Mouse (Mus musculus) embryonic facial prominence, embryonic 11.5 days (tissue): ENCODE results near the gene Ddx19b. TPM values are rescaled to one million over a fixed set of nuclear protein-coding genes. Genes with fewer than 3 reads are reported as not detected.

Source experiments
- ATAC-seq: fragments of 200-750 bp; cut with Nextera tagmentation; replicated peaks from 2 replicates; pipeline ENCODE4 v1.8.0; 2017; ENCODE audit warnings: low read depth; ENCODE audit not compliant: insufficient number of reproducible peaks, low FRiP score, low TSS enrichment
- DNase-seq: peaks from one replicate; pipeline ENCODE4 v3.0.0-alpha.2; 2015; ENCODE audit warnings: low spot score
- H3K27ac ChIP-seq: fragments of 300-500 bp; sonication (generic); replicated peaks from 2 replicates; pipeline ENCODE4 v1.5.1; 2014; ENCODE audit warnings: mild to moderate bottlenecking, low read depth, low read length, control low read depth
- H3K27me3 ChIP-seq: fragments of 300-500 bp; sonication (generic); 2 replicates; pipeline ENCODE4 v1.6.1; 2014; ENCODE audit warnings: mild to moderate bottlenecking, low read length, moderate library complexity, mixed read lengths; ENCODE audit not compliant: control insufficient read depth, insufficient read depth
- H3K36me3 ChIP-seq: fragments of 300-500 bp; sonication (generic); replicated peaks from 2 replicates; pipeline ENCODE4 v1.6.1; 2014; ENCODE audit warnings: low read depth, mild to moderate bottlenecking, low read length, moderate library complexity, mixed read lengths; ENCODE audit not compliant: control insufficient read depth, insufficient read depth
- H3K4me1 ChIP-seq: fragments of 300-500 bp; sonication (generic); 2 replicates; pipeline ENCODE4 v1.6.1; 2014; ENCODE audit warnings: low read length, mixed read lengths; ENCODE audit not compliant: control insufficient read depth, insufficient read depth
- H3K4me2 ChIP-seq: fragments of 300-500 bp; sonication (generic); 2 replicates; pipeline ENCODE4 v1.6.1; 2014; ENCODE audit warnings: low read depth, mild to moderate bottlenecking, control low read depth, low read length, moderate library complexity
- H3K4me3 ChIP-seq: fragments of 300-500 bp; sonication (generic); 2 replicates; pipeline ENCODE4 v1.5.1; 2014; ENCODE audit warnings: low read depth, low read length, control low read depth
- H3K9ac ChIP-seq: fragments of 300-500 bp; sonication (generic); replicated peaks from 2 replicates; pipeline ENCODE4 v1.6.1; 2014; ENCODE audit warnings: mild to moderate bottlenecking, control low read depth, low read length
- H3K9me3 ChIP-seq: fragments of 300-500 bp; sonication (generic); replicated peaks from 2 replicates; pipeline ENCODE4 v1.6.1; 2016; ENCODE audit warnings: mild to moderate bottlenecking, low read length, inconsistent platforms, mixed read lengths; ENCODE audit not compliant: control insufficient read depth
- WGBS: fragments of 180-500 bp; shearing (Covaris S2); extraction: QIAGEN DNeasy Blood & Tissue Kit; methylation state at CpG from one replicate; pipeline ENCODE4 v1.1.7; 2014; 5-methylcytosine and 5-hydroxymethylcytosine counted together
- polyA plus RNA-seq: library from polyadenylated mRNA; unstranded; fragments of >200 nt; fragmentation: Nextera tagmentation; extraction: Ambion mirVana; gene quantifications from 2 replicates; pipeline ENCODE4 v1.2.1, GENCODE M21; 2014

The Ddx19b gene
- polyA plus RNA-seq, 1 experiment from 2014 or later: 4.5 TPM

- no peak overlapping the region for H3K4me3 ChIP-seq
- no peaks in the 10 kb centered on the region for H3K9me3 ChIP-seq
- WGBS: 96% methylated on average over 12 of the region's 12 CpGs
- DNase-seq (no peak), ATAC-seq (no peak)
- H3K4me1 ChIP-seq: no peaks in the 10 kb centered on the region
- no peaks in the 10 kb centered on the region for H3K27me3 ChIP-seq
- H3K27ac ChIP-seq: no peak overlapping the region
- H3K9ac ChIP-seq: no peak overlapping the region
- H3K4me2 ChIP-seq: no peak overlapping the region
- H3K36me3 ChIP-seq: peaks cover 22% of the 10 kb centered on the region
Measured at GRCm38 (mm10) chr8:111053827-111054518, 22.4 kb upstream of the Ddx19b start.

- Histone ChIP-seq H3K9me3 (no peaks in the 10 kb centered on the region), H3K9ac (no peak overlapping the region), H3K4me2 (no peak overlapping the region), H3K27me3 (no peaks in the 10 kb centered on the region), H3K36me3 (peaks cover 34% of the 10 kb centered on the region), H3K4me1 (no peaks in the 10 kb centered on the region), H3K4me3 (no peak overlapping the region), H3K27ac (no peak overlapping the region)
- no peak for ATAC-seq
- no peak for DNase-seq
- WGBS: 91% methylated on average over 7 of the region's 7 CpGs
Measured at GRCm38 (mm10) chr8:111049106-111049505, 17.6 kb upstream of the Ddx19b start.

GRCm38 (mm10) chr8:111048694-111049093, 17.1 kb upstream of the Ddx19b start:
- Histone ChIP-seq H3K4me3 (no peak overlapping the region), H3K9me3 (no peaks in the 10 kb centered on the region), H3K4me2 (no peak overlapping the region), H3K27ac (no peak overlapping the region), H3K36me3 (peaks cover 30% of the 10 kb centered on the region), H3K4me1 (no peaks in the 10 kb centered on the region), H3K27me3 (no peaks in the 10 kb centered on the region), H3K9ac (no peak overlapping the region)
- DNase-seq (no peak), ATAC-seq (no peak)
- WGBS: 89% methylated on average over 2 of the region's 2 CpGs

GRCm38 (mm10) chr8:111044003-111044734, 12.6 kb upstream of the Ddx19b start:
- Histone ChIP-seq H3K9me3 (no peaks in the 10 kb centered on the region), H3K27ac (no peak overlapping the region), H3K4me2 (no peak overlapping the region), H3K4me3 (no peak overlapping the region), H3K36me3 (peaks cover 40% of the 10 kb centered on the region), H3K4me1 (no peaks in the 10 kb centered on the region), H3K27me3 (no peaks in the 10 kb centered on the region), H3K9ac (no peak overlapping the region)
- DNase-seq (no peak), ATAC-seq (no peak)
- WGBS: 45% methylated on average over 2 of the region's 2 CpGs

GRCm38 (mm10) chr8:111042546-111042945, 11.0 kb upstream of the Ddx19b start:
- H3K36me3 ChIP-seq: peaks cover 30% of the 10 kb centered on the region
- H3K9ac ChIP-seq: no peak overlapping the region
- H3K4me1 ChIP-seq: no peaks in the 10 kb centered on the region
- H3K27ac ChIP-seq: no peak overlapping the region
- H3K4me2 ChIP-seq: no peak overlapping the region
- WGBS: 96% methylated on average over 19 of the region's 19 CpGs
- no peak for DNase-seq
- no peaks in the 10 kb centered on the region for H3K9me3 ChIP-seq
- H3K4me3 ChIP-seq: no peak overlapping the region
- ATAC-seq: no peak
- H3K27me3 ChIP-seq: no peaks in the 10 kb centered on the region

GRCm38 (mm10) chr8:111036591-111036990, 5.0 kb upstream of the Ddx19b start:
- H3K27me3 ChIP-seq: no peaks in the 10 kb centered on the region
- no peaks in the 10 kb centered on the region for H3K9me3 ChIP-seq
- no peak overlapping the region for H3K27ac ChIP-seq
- ATAC-seq (no peak), DNase-seq (no peak)
- H3K9ac ChIP-seq: no peak overlapping the region
- H3K4me3 ChIP-seq: no peak overlapping the region
- no peak overlapping the region for H3K4me2 ChIP-seq
- WGBS: 94% methylated on average over 15 of the region's 15 CpGs
- H3K36me3 ChIP-seq: peaks cover 8% of the 10 kb centered on the region
- no peaks in the 10 kb centered on the region; the same call in 1 of the 2 replicates for H3K4me1 ChIP-seq

- no peaks in the 10 kb centered on the region; the same call in 1 of the 2 replicates for H3K4me1 ChIP-seq
- 22% methylated on average over 12 of the region's 12 CpGs for WGBS
- no peaks in the 10 kb centered on the region for H3K9me3 ChIP-seq
- peak; percentile 20; the same call in 1 of the 2 replicates for ATAC-seq
- peak overlapping the region; percentile 74 for H3K9ac ChIP-seq
- H3K4me3 ChIP-seq: peak overlapping the region; percentile 77
- peak overlapping the region; percentile 62 for H3K4me2 ChIP-seq
- H3K27me3 ChIP-seq: no peaks in the 10 kb centered on the region
- peak; percentile 50 for DNase-seq
- H3K36me3 ChIP-seq: peaks cover 2% of the 10 kb centered on the region
- H3K27ac ChIP-seq: peak overlapping the region; percentile 31; the same call in 1 of the 2 replicates
Measured at GRCm38 (mm10) chr8:111034276-111034675, 2.7 kb upstream of the Ddx19b start.
